Mouse (Mus musculus) stomach, postnatal 0 days (tissue): ENCODE results near the gene Amer2.

Source experiments
- CTCF ChIP-seq: IDR thresholded peaks from 2 replicates; pipeline ENCODE4 v1.5.1; 2016; ENCODE audit warnings: antibody characterized with exemption, low read depth, mild to moderate bottlenecking, moderate library complexity
- EP300 ChIP-seq: optimal IDR thresholded peaks from 2 replicates; pipeline ENCODE3; 2016; ENCODE audit warnings: antibody characterized with exemption

- no peak for TF ChIP-seq EP300
- no peak for TF ChIP-seq CTCF
These were observed 51.1 kb downstream of the Amer2 start for GRCm38 (mm10) chr14:60424174-60424573.
